Mouse (Mus musculus): ENCODE measurements around the gene Gm21969. TPM values are rescaled to one million over a fixed set of nuclear protein-coding genes. Genes with fewer than 3 reads are reported as not detected.

The Gm21969 gene
- polyA plus RNA-seq, 1 experiment from 2014 or later: not detected

GRCm38 (mm10) chr4:139675696-139676095, 72.7 kb downstream of the Gm21969 start:
- no peaks in the 10 kb centered on the region for H3K9me3 ChIP-seq (ENCODE audit: low read length)
- ATAC-seq: no peak
- H3K4me3 ChIP-seq (ENCODE audit: low read depth, low read length): no peak overlapping the region
- no peaks in the 10 kb centered on the region for H3K4me1 ChIP-seq (ENCODE audit: insufficient read depth, low read depth, low read length)
- no peaks in the 10 kb centered on the region for H3K27me3 ChIP-seq (replicated peaks; ENCODE audit: insufficient read depth, low read length)
- no peak for DNase-seq (ENCODE audit: low spot score)
- TF ChIP-seq EP300 (IDR thresholded peaks at IDR 0.05) (no peak), CTCF (IDR thresholded peaks at IDR 0.05) (no peak)
- no peak overlapping the region for H3K27ac ChIP-seq (ENCODE audit: low read length)
- H3K9ac ChIP-seq (replicated peaks; ENCODE audit: low read depth): no peak overlapping the region
- 50% methylated on average over 9 of the region's 9 CpGs for WGBS
- H3K36me3 ChIP-seq (ENCODE audit: insufficient read depth, low read length): no peaks in the 10 kb centered on the region
- H3K4me2 ChIP-seq (replicated peaks; ENCODE audit: low read depth, low read length): no peak overlapping the region

GRCm38 (mm10) chr4:139683728-139684638, 81.0 kb downstream of the Gm21969 start:
- WGBS: 73% methylated on average over 22 of the region's 22 CpGs
- no peaks in the 10 kb centered on the region for H3K27me3 ChIP-seq (replicated peaks; ENCODE audit: insufficient read depth, low read length)
- DNase-seq (ENCODE audit: low spot score) (no peak), ATAC-seq (peak; percentile 28; the same call in 1 of the 2 replicates)
- no peak overlapping the region for H3K4me2 ChIP-seq (replicated peaks; ENCODE audit: low read depth, low read length)
- no peak overlapping the region for H3K4me3 ChIP-seq (ENCODE audit: low read depth, low read length)
- no peaks in the 10 kb centered on the region for H3K4me1 ChIP-seq (ENCODE audit: insufficient read depth, low read depth, low read length)
- no peak overlapping the region for H3K27ac ChIP-seq (ENCODE audit: low read length)
- H3K36me3 ChIP-seq (ENCODE audit: insufficient read depth, low read length): no peaks in the 10 kb centered on the region
- H3K9ac ChIP-seq (replicated peaks; ENCODE audit: low read depth): no peak overlapping the region
- no peak for TF ChIP-seq EP300 (IDR thresholded peaks at IDR 0.05)
- TF ChIP-seq CTCF (IDR thresholded peaks at IDR 0.05): no peak
- no peaks in the 10 kb centered on the region; the same call in 1 of the 2 replicates for H3K9me3 ChIP-seq (ENCODE audit: low read length)

- H3K4me2 ChIP-seq (replicated peaks; ENCODE audit: low read depth, low read length): no peak overlapping the region
- H3K4me3 ChIP-seq (ENCODE audit: low read depth, low read length): no peak overlapping the region
- no peaks in the 10 kb centered on the region for H3K27me3 ChIP-seq (replicated peaks; ENCODE audit: insufficient read depth, low read length)
- H3K4me1 ChIP-seq (ENCODE audit: insufficient read depth, low read depth, low read length): no peaks in the 10 kb centered on the region
- H3K9me3 ChIP-seq (ENCODE audit: low read length): no peaks in the 10 kb centered on the region; the same call in 1 of the 2 replicates
- no peak overlapping the region for H3K9ac ChIP-seq (replicated peaks; ENCODE audit: low read depth)
- TF ChIP-seq EP300 (IDR thresholded peaks at IDR 0.05) (no peak), CTCF (IDR thresholded peaks at IDR 0.05) (peak; percentile 83)
- DNase-seq (ENCODE audit: low spot score) (peak; percentile 36), ATAC-seq (no peak)
- H3K27ac ChIP-seq (ENCODE audit: low read length): no peak overlapping the region
- WGBS: 15% methylated on average over 3 of the region's 3 CpGs
- H3K36me3 ChIP-seq (ENCODE audit: insufficient read depth, low read length): no peaks in the 10 kb centered on the region
These were observed 81.6 kb downstream of the Gm21969 start for GRCm38 (mm10) chr4:139684639-139685017.

DNA sequence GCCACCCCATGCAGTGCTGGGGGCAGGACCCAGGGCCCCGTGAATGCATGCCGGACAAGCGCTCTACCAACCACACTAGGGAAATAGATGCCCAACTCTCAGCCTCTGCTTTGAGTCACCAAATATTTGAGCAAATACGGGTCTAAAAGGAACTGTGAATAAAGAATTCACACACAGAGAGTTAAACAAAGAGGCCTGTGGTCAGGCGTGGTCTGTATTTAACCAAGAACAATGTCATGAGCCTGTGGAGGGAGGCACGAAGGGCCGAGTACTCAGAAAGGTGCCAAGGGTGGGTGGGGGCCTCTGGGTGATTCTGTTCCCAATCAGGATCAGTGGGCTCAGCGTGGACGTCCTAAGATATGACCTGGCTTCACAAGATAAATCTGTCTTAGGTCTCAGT, 85.1 kb downstream of the Gm21969 start:
- Histone ChIP-seq H3K27me3 (replicated peaks; ENCODE audit: insufficient read depth, low read length) (no peaks in the 10 kb centered on the region), H3K4me2 (replicated peaks; ENCODE audit: low read depth, low read length) (no peak overlapping the region), H3K27ac (ENCODE audit: low read length) (no peak overlapping the region), H3K9ac (replicated peaks; ENCODE audit: low read depth) (no peak overlapping the region), H3K4me3 (ENCODE audit: low read depth, low read length) (no peak overlapping the region), H3K36me3 (ENCODE audit: insufficient read depth, low read length) (no peaks in the 10 kb centered on the region), H3K4me1 (ENCODE audit: insufficient read depth, low read depth, low read length) (no peaks in the 10 kb centered on the region), H3K9me3 (ENCODE audit: low read length) (no peaks in the 10 kb centered on the region)
- WGBS: 49% methylated on average over 9 of the region's 9 CpGs
- no peak for DNase-seq (ENCODE audit: low spot score)
- no peak for ATAC-seq
- TF ChIP-seq EP300 (IDR thresholded peaks at IDR 0.05): no peak
- no peak for TF ChIP-seq CTCF (IDR thresholded peaks at IDR 0.05)

DNA sequence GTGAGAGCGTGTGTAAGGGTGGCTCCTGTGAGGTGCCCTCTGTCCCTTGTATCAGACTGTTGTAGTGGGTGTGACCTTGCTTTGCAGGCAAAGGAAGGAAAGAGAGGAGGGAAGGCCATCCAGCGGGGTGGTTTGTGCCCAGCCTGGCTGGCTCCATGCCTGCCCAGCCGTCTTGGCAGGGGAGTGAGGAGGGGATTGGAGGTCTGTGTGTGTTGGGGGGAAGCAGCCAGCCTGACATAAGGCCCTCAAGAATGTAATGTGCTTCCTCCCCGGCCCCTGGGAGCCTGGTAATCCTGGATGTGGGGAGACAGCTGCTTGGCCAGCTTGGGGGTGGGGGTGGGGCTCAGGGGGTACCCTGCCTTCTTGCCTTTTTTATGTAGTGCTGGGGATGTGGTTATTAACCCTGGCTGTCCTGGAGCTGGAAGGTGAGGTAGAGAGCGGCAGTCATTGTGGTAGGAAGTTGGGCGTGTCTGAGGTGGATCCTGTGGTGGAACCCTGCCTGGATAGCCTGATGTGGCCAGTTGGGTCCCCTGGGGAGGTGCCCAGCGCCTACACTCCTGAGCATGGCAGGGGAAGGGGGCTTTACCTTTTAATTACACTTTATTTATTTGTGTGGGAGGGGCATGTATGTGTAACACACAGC, 86.8 kb downstream of the Gm21969 start:
- Histone ChIP-seq H3K9ac (replicated peaks; ENCODE audit: low read depth) (no peak overlapping the region), H3K4me1 (ENCODE audit: insufficient read depth, low read depth, low read length) (no peaks in the 10 kb centered on the region), H3K27ac (ENCODE audit: low read length) (no peak overlapping the region), H3K36me3 (ENCODE audit: insufficient read depth, low read length) (no peaks in the 10 kb centered on the region), H3K4me3 (ENCODE audit: low read depth, low read length) (no peak overlapping the region), H3K27me3 (replicated peaks; ENCODE audit: insufficient read depth, low read length) (no peaks in the 10 kb centered on the region), H3K4me2 (replicated peaks; ENCODE audit: low read depth, low read length) (no peak overlapping the region), H3K9me3 (ENCODE audit: low read length) (no peaks in the 10 kb centered on the region)
- ATAC-seq: no peak
- no peak for DNase-seq (ENCODE audit: low spot score)
- TF ChIP-seq CTCF (IDR thresholded peaks at IDR 0.05) (no peak), EP300 (IDR thresholded peaks at IDR 0.05) (no peak)
- WGBS: 29% methylated on average over 7 of the region's 7 CpGs

DNA sequence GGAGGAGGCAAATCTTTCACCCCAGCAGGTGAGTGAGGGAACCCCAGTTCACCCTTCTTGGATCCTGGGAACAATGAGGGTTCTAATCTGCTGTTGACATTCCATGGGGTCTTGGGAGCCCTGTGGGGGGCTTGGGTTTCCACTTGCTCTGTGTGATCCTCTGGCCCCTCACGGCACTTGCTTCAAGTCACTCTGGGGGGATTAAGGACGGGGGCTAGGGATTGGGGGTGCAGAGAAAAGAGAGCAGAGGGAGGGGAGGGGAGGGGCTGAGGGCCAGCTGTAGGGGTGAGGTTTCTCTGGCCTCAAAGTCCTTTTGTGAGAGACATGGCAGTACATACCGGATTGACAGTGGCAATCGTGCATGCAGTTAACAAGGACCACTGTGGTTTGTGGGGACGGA, 90.3 kb downstream of the Gm21969 start:
- TF ChIP-seq CTCF (IDR thresholded peaks at IDR 0.05) (no peak), EP300 (IDR thresholded peaks at IDR 0.05) (no peak)

More for the DNA sequence above, 90.3 kb downstream of the Gm21969 start:
- no peak overlapping the region for H3K4me3 ChIP-seq (ENCODE audit: low read depth, low read length)
- no peaks in the 10 kb centered on the region for H3K36me3 ChIP-seq (ENCODE audit: insufficient read depth, low read length)
- H3K27ac ChIP-seq (ENCODE audit: low read length): no peak overlapping the region
- ATAC-seq (no peak), DNase-seq (ENCODE audit: low spot score) (no peak)
- 42% methylated on average over 5 of the region's 5 CpGs for WGBS
- no peak overlapping the region for H3K9ac ChIP-seq (replicated peaks; ENCODE audit: low read depth)
- no peaks in the 10 kb centered on the region for H3K27me3 ChIP-seq (replicated peaks; ENCODE audit: insufficient read depth, low read length)
- no peaks in the 10 kb centered on the region for H3K9me3 ChIP-seq (ENCODE audit: low read length)
- H3K4me2 ChIP-seq (replicated peaks; ENCODE audit: low read depth, low read length): no peak overlapping the region
- no peaks in the 10 kb centered on the region for H3K4me1 ChIP-seq (ENCODE audit: insufficient read depth, low read depth, low read length)

All from lung, postnatal 0 days (tissue).